Mouse (Mus musculus) ZHBTc4 (cell line): ENCODE data around the gene Scn3a.

Experiments used
- DNase-seq: peaks from one replicate; pipeline ENCODE4 v3.0.0-alpha.2; 2011; ENCODE audit warnings: low read depth, low spot score

Scn3a gene

DNA sequence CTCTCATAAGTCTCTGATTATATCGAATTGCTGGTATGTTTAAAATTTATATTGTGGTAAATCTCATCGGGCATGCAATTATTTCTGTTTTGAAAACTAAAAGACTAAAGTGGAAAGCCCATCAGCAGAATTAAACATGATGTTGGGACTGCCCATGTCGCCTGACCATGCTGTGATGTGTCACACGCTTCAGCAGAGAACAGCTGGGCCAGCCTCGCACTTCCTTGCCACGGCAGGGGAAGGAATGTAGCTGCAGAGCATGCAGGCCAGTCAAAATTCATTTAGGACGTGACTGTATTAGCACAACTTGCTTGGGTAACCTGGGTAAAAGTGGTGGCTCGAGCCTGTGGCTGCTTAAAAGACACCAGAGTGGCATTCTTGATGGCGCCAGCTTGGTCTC is 77.0 kb downstream of the Scn3a start:
- DNase-seq: no peak

DNA sequence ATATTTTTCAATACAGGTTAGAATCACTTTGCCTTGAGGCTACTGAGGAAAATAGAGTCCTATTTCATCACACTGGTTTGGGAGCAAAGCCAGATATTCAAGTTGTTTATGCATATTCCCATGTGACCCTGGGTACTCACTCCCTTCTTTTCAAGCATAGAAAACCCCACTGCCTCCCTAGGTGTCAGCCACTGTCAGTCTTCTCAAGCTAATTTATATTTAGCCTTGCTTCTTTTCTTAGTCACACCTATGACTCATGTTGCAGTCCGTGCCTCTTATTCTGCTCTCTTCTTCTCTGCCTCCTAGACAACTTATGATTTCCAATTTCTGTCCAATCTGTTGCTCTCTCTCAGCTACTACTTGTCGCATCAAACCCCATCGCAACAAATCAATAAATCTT is 84.0 kb downstream of the Scn3a start:
- no peak for DNase-seq

DNA sequence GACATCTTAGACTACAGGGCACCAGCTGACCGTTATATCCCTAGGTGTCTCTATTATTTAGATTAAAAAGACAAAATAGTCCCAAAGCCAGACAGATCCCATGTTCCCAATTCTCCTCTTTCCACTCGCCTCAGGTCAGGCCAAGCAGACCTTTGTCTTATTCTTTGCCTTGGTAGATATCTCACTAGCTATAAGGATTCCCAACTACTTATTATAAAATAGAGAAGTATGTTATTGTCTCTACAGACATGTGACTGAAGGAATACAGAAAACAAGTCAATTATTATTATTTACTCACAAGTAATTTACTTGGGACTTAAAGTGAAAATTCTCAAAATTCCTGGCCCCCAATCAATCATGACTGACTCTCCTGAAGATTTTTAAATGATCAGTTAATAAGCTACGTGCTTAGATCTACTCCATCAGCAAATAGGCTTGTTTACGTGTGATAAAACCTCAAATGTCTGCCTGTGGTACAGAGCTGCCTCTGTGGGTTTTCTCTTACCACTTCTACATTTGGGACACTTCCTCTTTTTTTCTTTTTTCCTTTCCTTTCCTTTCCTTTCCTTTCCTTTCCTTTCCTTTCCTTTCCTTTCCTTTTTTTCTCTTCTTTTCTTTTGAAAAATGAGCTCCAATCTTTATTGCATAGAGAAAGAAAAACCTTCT is 86.3 kb downstream of the Scn3a start:
- no peak for DNase-seq

DNA sequence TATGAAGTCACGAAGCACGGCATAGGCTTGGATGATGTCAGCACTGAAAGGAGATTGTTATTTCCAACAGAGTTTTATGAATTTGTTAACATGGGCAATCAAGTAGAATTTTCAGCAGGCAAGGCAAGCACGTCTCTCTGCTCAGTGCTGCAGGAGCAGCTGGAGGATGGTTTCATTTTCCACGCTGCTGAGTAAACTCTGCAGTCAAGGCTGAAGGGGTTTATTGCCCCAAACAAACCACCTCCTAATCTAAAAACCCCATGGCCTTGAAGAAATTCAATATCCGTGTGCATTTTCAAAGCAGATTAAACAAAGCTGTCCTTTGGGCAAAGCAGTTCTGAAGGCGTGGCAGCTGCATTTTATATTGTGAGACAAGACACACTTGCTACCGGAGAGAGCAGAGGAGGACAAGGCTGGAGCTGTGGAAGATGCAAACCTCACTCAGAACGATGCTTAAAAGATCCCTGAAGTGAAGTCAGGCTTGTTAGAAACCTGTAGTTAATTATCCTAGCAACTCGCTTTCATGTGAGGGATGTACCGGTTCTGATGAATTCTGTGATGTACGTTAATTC is 96.0 kb downstream of the Scn3a start:
- no peak for DNase-seq

DNA sequence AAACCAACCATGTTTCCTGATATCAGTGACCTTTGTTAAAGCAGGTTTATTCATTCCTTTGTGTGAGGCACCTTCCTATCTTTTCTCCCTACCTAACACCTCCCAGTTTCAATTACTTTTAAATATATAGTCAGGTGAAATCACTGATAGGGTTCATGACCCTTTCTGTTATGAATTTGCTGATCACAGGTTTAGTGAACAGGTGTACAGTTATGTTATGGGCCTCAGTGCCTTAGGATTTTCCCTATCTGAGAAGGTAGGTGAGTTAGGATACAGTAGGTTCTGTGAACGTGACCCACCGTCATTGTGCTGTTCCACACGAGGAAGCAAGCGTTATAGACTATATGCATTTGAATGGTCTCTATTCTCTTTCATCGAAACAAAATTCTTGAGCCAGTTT is 101.7 kb downstream of the Scn3a start:
- DNase-seq: no peak

DNA sequence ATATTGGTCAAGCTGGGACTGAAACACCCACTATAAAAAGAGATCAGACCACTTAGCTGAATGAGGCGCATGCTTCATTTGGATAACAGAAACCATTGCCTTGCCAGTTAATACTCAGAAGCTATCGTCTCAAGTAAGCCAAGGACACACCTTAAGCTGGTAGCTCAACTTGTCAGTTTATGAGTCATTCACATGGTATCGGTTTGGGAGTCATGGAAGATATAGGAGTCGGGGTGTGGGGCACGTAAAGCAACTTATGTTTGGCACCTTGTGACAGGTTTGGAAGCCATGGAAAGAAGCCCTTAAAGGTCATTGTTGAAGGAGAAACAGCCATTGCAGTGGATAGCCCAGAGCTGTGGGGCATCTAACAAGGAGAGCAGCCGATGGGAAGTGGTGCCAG is 113.7 kb downstream of the Scn3a start:
- DNase-seq: peak; percentile 32

DNA sequence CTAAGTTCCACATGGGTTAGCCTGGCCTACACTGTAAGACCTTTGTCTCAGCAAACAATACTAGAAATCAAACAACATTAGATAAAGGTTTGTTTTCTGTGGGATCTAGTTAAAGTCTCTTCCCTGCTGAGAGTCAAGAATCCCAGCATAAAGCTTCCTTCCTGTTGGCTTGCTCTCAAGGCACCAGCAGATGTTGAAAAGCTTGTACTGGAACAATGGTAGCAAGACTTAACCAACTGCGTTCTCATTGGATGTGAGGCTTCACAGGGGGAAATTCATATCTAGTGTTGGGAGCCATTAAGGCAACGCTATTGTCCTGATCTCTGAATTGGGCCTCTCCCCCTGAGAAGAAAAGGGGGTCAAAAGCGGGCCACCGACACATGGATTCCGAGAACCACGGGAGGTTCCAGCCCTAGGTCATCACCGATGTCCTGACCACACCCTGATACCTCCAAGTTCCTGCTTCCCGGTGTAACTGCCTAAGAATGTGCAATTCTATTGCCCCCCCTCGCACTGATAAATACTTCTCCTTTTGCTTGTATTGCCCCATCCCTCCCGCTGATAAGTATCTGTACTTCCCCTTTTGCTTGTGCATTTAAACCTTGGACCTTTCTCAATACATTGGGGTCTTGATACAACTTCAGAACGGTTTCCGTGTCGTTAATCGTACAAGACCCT is 115.9 kb downstream of the Scn3a start:
- peak; percentile 58 for DNase-seq

DNA sequence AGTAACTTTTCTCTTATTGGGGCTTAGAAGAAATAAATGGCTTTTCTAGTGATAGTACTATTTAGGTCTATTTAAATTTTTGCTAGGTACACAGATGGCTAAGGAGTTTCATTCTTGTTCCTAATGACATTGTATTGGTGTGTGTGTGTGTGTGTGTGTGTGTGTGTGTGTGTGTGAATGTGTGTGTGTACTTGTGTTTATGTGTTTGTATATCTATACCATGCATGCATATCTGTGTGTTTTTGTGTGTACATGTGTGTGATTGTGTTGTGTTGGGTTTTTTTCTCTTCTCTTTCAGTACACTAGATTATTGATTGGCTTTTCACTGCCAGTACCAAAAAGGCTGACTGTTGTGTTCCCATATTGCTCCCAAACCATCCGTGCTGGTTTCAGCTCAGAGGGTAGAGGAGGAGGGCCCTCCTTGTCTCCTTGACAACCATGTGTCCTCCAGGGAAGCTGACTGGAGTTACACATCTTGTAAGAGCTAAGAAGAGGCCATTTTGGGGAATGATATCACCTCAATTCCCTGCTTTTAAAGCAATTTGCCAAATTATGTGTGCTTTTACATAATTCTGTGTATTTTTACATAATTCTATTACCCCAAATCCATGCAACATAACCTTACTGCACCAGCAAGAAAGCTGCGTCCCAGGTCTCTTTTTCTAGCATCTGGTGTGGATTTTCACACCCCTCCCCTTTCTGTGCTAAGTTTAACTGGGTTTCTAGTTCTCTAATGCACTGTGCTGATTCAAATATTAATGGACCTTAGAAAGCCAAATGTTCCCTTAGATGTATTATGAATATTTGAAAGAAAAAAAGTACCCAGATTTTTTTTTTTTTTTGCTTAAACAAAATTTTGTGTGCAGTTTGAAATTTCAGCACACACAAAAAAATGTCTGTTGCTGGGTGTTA is 116.7 kb downstream of the Scn3a start:
- peak; percentile 67 for DNase-seq

DNA sequence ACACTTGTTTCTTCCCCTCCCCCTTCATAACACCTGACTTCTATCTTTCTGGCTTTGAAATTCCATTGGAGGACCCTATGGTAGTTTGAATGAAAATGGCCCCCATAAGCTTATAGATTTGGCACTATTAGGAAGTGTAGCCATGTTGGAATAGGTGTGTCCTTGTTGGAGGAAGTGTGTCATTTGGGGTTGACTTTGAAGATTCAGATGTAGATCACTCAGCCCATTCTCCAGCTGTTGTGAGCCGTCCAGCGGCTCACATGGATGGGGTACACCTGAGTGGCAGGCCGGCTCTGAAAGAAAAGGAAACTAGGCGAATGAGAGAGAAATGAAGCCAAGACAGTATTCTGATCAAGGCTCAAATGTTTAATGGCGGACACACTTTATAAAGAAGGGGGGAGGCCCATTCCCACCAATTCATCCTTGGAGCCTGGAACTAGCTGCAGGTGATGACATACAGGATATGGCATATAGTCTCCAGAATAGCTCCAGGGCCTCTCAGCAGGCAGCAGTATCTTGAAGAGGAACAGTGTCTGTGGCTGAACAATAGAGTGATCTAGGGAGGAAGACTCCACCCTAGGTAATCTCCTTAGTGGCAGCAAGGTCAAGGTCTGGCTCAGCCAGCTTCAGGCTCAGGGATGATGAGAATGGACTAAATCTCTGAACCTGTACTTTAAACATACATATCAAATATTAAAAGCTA is 118.2 kb downstream of the Scn3a start:
- DNase-seq: peak; percentile 72

DNA sequence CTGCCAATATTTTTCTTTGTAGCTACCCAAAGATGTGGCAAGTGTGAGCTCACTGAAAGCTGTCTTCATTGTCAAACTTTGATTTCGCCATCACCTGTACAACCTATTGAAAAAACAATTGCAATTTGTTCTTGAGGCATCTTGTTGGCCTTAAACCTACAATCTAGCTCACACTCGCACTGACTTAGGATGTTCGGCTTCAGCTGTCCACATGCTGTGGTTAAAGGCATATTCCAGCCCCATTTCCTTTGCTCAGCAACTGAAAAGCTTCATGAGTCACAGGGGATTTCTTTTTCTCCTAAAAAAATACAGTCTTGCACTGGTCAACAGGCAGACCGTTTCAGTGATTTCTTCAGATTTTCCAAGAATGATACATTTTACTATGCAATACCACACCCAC is 124.3 kb downstream of the Scn3a start:
- DNase-seq: no peak

DNA sequence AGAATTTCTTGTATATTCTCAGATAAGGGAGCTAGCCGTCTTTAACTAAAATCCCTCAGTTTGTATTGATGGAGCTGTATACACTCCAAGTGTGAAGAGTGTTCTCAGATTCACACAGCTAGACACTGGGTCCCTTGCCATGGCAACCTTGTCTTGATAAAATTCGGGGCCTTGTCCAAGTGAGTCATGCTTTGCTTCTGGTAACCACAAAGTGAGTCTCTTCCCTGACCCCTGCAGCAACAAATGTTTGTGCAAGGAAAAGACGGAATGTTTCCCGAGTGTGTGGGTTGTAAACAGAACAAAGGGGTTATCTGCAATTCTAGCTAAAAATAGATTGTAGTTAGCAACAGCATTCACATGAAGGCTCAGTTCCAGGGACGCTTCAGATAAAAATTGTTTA is 125.9 kb downstream of the Scn3a start:
- DNase-seq: no peak

DNA sequence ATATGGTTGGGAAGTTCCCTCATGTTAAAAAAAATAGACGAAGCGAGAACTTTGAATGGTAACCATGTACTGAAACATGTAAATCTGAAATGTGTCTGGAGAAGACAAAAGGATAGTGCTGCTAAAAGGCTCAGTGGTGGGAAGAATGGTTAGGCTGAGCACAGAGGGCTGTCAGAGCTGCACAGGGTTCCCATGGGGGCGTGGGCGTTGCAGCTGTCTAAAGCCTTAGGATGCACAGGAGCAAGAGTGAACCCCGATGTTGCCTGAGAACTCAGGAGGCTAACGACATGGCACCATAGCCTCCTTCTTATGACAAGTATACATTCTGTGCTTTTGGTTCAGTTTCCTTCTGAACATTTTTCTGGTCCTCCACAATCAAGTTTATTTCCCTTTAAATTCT is 126.3 kb downstream of the Scn3a start:
- DNase-seq: no peak

DNA sequence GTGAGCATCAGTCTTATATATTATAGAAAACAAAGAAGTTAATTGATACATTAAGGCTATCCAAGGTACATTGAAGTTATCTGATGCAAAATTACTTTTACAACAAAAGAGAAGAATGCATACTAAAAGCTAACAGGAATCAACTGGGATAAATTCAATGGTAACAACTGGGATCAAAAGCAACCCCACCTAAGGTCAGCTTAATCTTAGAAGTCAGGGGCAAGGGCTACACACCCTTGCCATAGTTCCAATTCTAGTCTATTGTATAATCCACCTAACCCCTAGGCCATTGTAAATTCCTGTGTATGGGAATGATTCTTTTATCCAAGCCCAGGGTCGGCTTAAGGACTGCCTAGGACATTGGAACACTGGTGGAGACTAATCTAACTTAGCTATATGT is 130.5 kb downstream of the Scn3a start:
- DNase-seq: peak; percentile 91

DNA sequence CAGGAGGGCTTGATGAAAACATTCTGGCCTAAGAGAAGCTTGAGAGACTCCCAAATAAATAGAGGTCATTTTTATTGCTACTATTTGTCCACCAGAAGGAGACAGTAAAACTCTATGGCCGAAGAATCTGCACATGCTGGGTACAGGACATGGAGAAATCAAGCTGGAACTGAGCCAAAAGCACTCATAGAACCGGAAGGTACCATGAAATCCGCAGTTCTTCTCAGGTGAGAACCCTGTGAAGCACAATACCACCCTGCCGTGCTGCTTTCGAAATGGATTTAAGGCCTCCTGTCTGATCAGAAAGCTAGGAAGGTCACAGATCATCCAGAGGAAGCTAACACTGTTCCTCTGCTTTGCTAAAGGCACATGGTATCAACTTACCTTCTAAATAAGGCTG is 143.9 kb downstream of the Scn3a start:
- DNase-seq: peak; percentile 51

DNA sequence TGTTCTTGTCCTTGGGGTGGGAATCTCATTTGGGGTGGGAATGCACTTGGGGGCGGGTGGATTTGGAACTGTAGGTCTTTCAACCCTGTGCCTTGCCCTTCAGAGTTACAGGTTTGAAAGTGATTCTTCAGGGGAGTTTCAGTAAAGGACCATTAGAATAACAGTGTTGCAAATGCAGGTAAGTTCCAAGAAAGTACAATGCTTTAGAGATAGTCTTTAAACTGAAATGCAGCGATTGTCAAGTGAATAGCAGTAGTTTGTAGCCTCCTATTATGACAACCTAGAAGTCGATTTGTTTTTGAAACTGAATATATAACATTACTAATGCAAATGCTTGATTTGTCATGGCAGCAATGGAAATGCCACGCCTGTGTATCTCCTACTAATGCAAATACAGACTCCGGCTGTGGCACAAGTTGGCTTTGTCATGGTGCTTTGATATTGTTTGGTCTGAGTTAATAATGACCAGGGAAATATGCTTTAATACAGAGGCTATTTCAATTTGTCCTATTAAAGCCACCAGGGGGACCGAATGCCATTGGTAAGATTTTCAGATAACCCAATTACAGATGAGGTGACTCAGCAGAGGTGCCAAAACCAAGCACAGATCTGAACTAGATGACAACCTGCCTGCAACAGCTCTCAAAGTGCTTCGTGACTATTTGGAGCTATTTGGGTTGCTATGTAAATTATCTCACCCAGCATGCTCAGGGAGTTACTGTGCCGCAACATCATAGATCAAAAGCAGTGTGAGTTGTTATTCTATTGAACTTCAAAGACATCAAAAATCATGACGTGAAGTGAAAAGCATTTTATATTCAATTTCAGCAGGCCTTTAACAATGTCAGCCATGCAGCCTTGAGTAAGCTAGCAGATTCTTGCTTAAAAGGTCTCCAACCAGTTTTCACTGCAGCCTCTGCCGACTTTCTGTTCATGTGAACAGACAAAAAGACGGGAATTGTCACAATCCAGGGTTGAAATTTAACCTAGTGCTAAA is 145.9 kb downstream of the Scn3a start:
- peak; percentile 85 for DNase-seq

DNA sequence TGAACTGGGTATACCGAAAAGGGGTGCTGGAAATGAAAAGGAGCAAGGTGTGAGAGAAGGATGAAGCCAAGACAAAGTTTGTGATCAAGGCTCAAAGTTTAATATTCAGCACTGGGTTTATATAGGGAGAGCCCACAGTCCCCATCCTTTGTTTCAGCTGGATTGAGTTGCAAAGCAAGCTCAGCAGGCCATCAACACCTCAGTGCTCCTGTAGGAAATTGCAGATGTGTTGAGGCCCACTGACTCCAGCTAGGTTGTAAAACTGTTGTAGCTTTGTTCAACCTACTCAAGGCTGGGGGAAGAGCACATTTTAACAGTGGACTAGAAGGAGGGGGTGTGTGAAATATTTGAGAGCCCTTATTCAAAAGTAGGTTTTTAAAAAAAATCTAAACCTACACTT is 148.8 kb downstream of the Scn3a start:
- peak; percentile 61 for DNase-seq

DNA sequence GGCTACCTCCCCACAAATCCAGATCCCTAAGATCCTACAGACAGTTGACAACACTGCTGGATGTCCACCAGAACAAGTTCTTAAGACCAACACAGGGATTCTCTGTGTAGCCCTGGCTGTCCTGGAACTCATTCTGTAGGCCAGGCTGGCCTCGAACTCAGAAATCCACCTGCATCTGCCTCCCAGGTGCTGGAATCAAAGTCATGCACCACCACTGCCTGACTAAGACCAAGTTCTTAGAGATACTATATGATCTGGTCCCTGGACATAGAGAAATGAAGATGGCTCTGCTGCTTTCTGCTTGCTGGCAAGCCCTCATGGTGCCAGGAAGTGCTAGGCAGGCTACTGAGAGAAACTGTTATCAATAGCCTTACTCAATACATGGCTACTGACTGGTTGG is 150.9 kb downstream of the Scn3a start:
- DNase-seq: no peak

DNA sequence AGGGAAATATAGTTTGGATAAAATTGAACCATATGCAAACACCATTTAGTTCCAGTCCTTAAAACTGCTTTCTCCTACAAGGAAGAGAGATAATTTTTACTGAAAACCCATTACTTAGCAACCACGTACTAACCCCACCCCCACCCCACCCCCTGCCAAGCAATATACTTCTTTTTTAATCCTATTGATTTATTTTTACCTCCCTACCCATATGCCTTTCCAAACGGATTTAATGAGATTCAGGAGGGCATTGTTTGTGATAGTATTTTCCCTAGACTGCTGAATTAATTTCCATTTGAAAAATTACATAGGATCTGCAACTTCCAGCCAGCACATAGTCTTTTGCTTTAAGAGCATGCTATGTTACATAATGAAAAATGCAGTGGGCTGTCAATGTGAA is 152.1 kb downstream of the Scn3a start:
- no peak for DNase-seq

DNA sequence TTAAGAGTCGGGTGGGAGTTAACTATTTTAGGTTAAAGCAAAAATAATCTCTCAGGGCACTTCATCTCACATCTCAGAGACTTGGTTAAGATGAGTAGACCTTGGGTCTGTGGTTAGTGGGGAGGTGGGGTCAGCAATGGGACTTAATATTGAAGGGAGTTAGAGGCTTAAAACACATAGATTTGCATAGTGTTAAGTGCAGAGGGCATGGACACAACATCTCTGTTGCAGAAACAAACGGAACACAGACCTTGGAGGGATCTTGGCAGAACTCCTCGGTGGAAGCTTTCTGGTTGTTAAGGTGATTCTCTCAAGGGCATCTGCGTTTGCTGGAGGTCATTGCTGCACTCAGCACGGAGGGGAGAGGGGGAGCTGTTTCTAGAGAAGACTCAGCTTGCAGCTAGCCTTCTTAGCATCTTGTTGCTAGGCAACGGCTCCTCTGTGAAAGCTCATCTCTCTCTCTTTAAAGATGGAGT is 152.6 kb downstream of the Scn3a start:
- DNase-seq: peak; percentile 95

DNA sequence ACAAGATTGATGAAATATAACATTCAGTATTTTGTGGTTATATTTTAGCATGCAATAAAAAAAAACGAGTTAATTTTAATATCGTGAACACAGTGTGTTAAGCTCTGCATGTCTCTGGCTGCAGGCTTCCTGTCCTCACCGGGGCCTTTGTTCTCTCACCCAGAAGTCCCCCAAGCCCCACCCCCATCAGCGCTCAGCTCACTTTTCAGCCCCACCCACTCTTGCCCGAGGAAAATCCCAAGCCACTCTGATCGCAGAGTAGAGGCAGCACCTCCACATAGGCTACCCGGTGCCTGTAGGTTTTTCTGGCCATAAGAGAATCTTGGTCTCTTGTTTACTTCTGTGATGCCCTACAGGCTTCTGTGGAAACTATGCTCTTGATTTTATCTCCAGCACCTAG is 153.2 kb downstream of the Scn3a start:
- DNase-seq: peak; percentile 85
